Mouse (Mus musculus) layer of hippocampus, postnatal 14 days (tissue): Measurements from ENCODE around the gene Amy1. TPM values are rescaled to one million over a fixed set of nuclear protein-coding genes. Genes with fewer than 3 reads are reported as not detected.
A peak's percentile ranks its signal among the peaks of the same experiment; 100 is the strongest.
"Not testable (repeated sequence)": the region's sequence is repeated elsewhere in the genome, so short reads cannot be mapped to it uniquely, and the experiment has no call there.

Source experiments
- DNase-seq, 2 experiments: peaks; one replicate each; pipeline ENCODE4 v3.0.0; 2021 to 2022; ENCODE audit warnings: low spot score in 2 of 2, mixed read lengths in 1 of 2
- long read RNA-seq, 2 experiments: library from polyadenylated mRNA; stranded (forward); transcript quantifications; one replicate each; pipeline ENCODE4 v2.0.0; 2021
- total RNA-seq, 2 experiments: library from RNA; stranded (reverse); gene quantifications; 2 replicates each; pipeline ENCODE4 v1.2.3; 2021

The Amy1 gene
- total RNA-seq: 10 to 100 TPM in 1 of 2 experiments, 1 to 10 TPM in 1; 8.9 to 11.4 TPM
- long read RNA-seq, experiment 1, partial matches to known transcripts: 0 of 1 reads
- long read RNA-seq, experiment 1, other reads (novel, unspliced or antisense): 0 of 1 reads
- long read RNA-seq, experiment 2, partial matches to known transcripts: 0 of 1 reads
- long read RNA-seq, experiment 2, other reads (novel, unspliced or antisense): 1 of 1 reads

GRCm38 (mm10) chr3:113606599-113606998 is at the start of gene Amy1:
Gene Amy1 (minus strand): TSS chr3:113606699.
- no peak for DNase-seq

- no peak for DNase-seq
These were observed 47.8 kb upstream of the Amy1 start for GRCm38 (mm10) chr3:113654335-113654734.

- DNase-seq: peak; percentile 9 to 36
These were observed 44.9 kb upstream of the Amy1 start for GRCm38 (mm10) chr3:113651386-113651785.

- DNase-seq: no peak
These were observed 33.0 kb upstream of the Amy1 start for GRCm38 (mm10) chr3:113639545-113639944.

- no peak for DNase-seq
These were observed 27.7 kb upstream of the Amy1 start for GRCm38 (mm10) chr3:113634220-113634619.

GRCm38 (mm10) chr3:113631611-113632010 is 25.1 kb upstream of the Amy1 start:
- DNase-seq: no peak

- DNase-seq: peak in 1 of 2 experiments; percentile 7
These were observed 24.1 kb upstream of the Amy1 start for GRCm38 (mm10) chr3:113630564-113630963.

- DNase-seq: peak; percentile 96 to 97
These were observed 23.3 kb upstream of the Amy1 start, which contains the start of gene Rnpc3 for GRCm38 (mm10) chr3:113629606-113630359. Gene Rnpc3 (minus strand): TSS chr3:113630149.

GRCm38 (mm10) chr3:113590844-113591243 is 15.7 kb downstream of the Amy1 start:
- DNase-seq: peak in 1 of 2 experiments; percentile 4

GRCm38 (mm10) chr3:113574578-113574977 is 31.9 kb downstream of the Amy1 start:
- DNase-seq: no peak

- DNase-seq: no peak
These were observed 32.4 kb downstream of the Amy1 start for GRCm38 (mm10) chr3:113574138-113574537.

- no peak for DNase-seq
These were observed 34.3 kb downstream of the Amy1 start for GRCm38 (mm10) chr3:113572158-113572557.

GRCm38 (mm10) chr3:113539692-113540091 is 66.8 kb downstream of the Amy1 start:
- DNase-seq: no peak

- not testable (repeated sequence) for DNase-seq
These were observed 74.2 kb downstream of the Amy1 start, which contains the start of gene Amy2a1 for GRCm38 (mm10) chr3:113532328-113532727. Gene Amy2a1 (minus strand): TSS chr3:113532428.

Other genes with a start within 250 kb of the Amy1 start
- gene Amy2a1, start 74.3 kb downstream of the Amy1 start, total RNA-seq: not detected
- 10 to 100 TPM; 28.5 to 32.4 TPM for gene Rnpc3, start 23.4 kb upstream of the Amy1 start, total RNA-seq